Mouse (Mus musculus): ENCODE results near the gene Klk11.

DNA sequence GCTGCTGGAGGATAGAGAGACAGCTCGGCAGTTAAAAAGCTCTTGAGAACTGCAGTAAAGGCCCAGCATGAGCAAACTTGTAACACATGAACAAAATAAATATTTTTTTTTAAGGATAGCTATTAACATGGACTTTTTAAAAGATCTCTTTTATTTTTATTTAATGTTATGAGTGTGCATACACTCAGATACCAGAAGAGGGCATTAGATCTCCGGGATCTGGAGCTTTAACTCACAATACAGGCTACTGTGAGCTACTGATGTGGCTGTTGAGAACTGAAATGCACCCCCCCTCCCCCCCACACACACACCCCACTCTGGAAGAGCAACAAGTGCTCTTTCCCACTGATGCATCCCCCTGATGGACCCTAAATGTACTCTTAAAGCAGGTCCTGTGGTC is 14.9 kb downstream of the Klk11 start:
- TF ChIP-seq CTCF (IDR thresholded peaks at IDR 0.05; ENCODE audit: low read depth, low read length) (no peak), POLR2A (IDR thresholded peaks at IDR 0.05; ENCODE audit: extremely low read depth, insufficient read depth, low read length) (no peak)

All from liver, adult 2 months (tissue).